Mouse (Mus musculus) kidney, adult 2 months (tissue): Measurements from ENCODE around the gene Zg16.

Source experiments
- CTCF ChIP-seq: fragments of 200-500 bp; conservative IDR thresholded peaks from 2 replicates; pipeline ENCODE4 v1.5.1; 2011; ENCODE audit warnings: low read depth, mild to moderate bottlenecking, control low read depth, low read length, moderate library complexity, mixed read lengths; ENCODE audit not compliant: insufficient read depth, insufficient read length
- POLR2A ChIP-seq: fragments of 200-500 bp; IDR thresholded peaks from one replicate; pipeline ENCODE4 v1.6.1; 2011; ENCODE audit warnings: low read depth, low read length, control low read depth

DNA sequence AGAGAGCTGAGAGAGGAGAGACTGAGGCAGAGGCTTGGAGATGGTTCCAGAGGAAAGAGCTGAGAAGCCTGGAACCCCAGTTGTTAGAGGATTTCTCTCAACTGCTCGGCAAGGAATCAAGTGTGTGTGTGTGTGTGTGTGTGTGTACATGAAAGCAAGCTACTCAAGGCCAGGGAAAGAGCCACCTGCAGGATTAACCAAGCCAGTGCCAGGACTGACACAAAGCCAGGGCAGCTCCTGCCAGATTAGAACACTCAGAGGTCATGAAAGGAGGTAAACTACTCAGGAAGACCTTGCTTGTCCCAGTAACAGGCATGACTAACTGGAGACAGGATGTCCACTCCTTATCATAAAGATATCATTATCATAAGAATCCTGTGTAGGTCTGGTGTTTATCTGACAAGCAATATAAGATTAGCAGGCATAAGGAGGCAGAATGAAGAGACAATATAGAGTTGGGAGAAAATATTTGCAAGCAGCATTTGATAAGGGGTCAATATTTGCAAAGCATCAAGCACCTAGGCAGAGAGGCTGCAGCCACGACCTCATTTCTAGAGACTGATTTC is 14.4 kb upstream of the Zg16 start:
- TF ChIP-seq POLR2A (no peak), CTCF (no peak)
